In the genomic region with DNA sequence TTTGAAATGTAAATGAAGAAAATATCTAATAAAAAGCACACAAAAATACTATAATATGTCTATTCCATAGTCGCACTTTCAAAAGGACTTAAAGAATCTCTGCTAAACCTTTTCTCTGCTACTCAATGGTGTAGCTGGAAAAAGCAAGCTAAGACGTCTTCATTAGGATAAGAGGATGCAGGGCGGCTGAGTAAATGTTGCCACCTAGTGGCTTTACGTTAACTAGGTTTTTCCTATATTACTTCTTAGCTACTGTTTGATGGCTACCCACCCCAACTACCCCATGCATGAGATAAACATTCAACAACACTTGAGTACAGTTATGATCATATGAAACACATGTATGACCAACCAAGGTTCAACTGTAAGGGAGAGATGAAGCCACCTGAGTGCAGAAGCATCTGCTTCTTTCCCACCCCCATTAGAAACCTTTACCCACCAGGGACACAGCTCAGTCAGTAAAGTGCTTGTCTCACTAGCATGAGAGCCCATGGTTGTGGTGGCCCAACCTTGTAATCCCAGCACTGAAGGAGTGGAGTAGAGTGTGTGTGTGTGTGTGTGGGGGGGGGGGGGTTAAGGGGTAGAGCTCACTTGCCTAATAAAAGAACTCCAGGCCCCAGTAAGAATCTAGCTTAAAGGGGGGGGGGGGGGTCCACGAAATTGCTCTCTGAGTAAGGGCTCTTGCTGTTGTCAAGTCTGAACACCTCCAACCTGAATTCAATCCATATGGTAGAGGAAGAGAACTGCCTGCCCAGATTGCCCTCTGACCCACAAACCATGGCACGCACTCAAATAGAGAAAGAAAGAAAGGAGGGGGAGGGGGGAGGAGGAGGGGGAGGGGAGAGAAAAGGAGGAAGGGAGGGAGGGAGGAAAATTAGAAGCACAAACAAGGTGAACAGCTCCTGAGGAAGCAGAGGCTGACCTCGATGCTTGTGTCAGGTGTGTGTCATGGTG, we compare ENCODE assay signal across 7 mouse cellular contexts. TPM values are rescaled to one million over a fixed set of nuclear protein-coding genes. Genes with fewer than 3 reads are reported as not detected.
A peak's percentile ranks its signal among the peaks of the same experiment; 100 is the strongest.
DNase-seq lines count a peak whose midpoint lies in the region; ATAC-seq and TF ChIP-seq lines count a peak whose summit lies in the region.

No protein-coding gene starts in this region.

- H3K4me1 ChIP-seq in MEL (ENCODE audit: control insufficient read depth in 1 of 2, insufficient read depth in 2 of 2, low read length in 2 of 2) = peaks cover 0 to 4% of the 10 kb centered on the region in 2 experiments; a peak in 1 of 4 replicates
- H3K4me1 ChIP-seq in midbrain, embryonic 13.5 days (replicated peaks) = no peaks in the 10 kb centered on the region

- peak; percentile 81 for TF ChIP-seq RAD21 in MEL (IDR thresholded peaks at IDR 0.05; ENCODE audit: low read depth, low read length)

- no peak overlapping the region for H3K4me3 ChIP-seq in MEL (ENCODE audit: control insufficient read depth in 1 of 2, insufficient read depth in 1 of 2, low read depth in 2 of 2, low read length in 2 of 2)
- no peak overlapping the region for H3K4me3 ChIP-seq in midbrain, embryonic 13.5 days (replicated peaks)

- H3K9ac ChIP-seq in MEL (ENCODE audit: control insufficient read depth, low read depth, low read length, poor library complexity, severe bottlenecking) = no peak overlapping the region
- no peak overlapping the region for H3K9ac ChIP-seq in midbrain, embryonic 13.5 days (replicated peaks)

- H3K36me3 ChIP-seq in MEL (ENCODE audit: control insufficient read depth in 1 of 2, insufficient read depth in 2 of 2, low read length in 2 of 2) = peaks cover 2 to 3% of the 10 kb centered on the region in 2 experiments
- peaks cover 5% of the 10 kb centered on the region; the same call in 1 of the 2 replicates for H3K36me3 ChIP-seq in midbrain, embryonic 13.5 days

- ATAC-seq in common myeloid progenitor, adult 5-6 weeks (replicated peaks; ENCODE audit: low read depth, poor library complexity, severe bottlenecking) = peak; percentile 56; the same call in 1 of the 2 replicates
- ATAC-seq in midbrain, embryonic 13.5 days = peak; percentile 73

- no peak overlapping the region for H3K4me2 ChIP-seq in midbrain, embryonic 13.5 days (replicated peaks)

- TF ChIP-seq POLR2A in MEL (IDR thresholded peaks at IDR 0.05; ENCODE audit: control insufficient read depth in 1 of 2, insufficient read depth in 1 of 2, low read depth in 1 of 2, low read length in 2 of 2, poor library complexity in 1 of 2) = no peak

- H3K27me3 ChIP-seq in MEL (ENCODE audit: control insufficient read depth in 1 of 2, insufficient read depth in 2 of 2, low read length in 2 of 2) = no peaks in the 10 kb centered on the region
- no peaks in the 10 kb centered on the region for H3K27me3 ChIP-seq in midbrain, embryonic 13.5 days

- TF ChIP-seq EP300 in MEL (IDR thresholded peaks at IDR 0.05; ENCODE audit: low read depth in 1 of 2, low read length in 2 of 2) = no peak

- peak; percentile 10 for DNase-seq in left cerebral cortex, postnatal 4 days
- no peak for DNase-seq in left cerebral cortex, adult 8-10 months (ENCODE audit: low spot score in 2 of 2)
- DNase-seq in MEL (ENCODE audit: low read depth, low spot score) = peak; percentile 68
- no peak for DNase-seq in spleen, postnatal 4 days (ENCODE audit: low spot score in 2 of 2)
- DNase-seq in gastrocnemius, postnatal 14 days = no peak

- TF ChIP-seq CTCF in MEL (IDR thresholded peaks at IDR 0.05 in 2 of 3, conservative IDR thresholded peaks at IDR 0.05 in 1 of 3; ENCODE audit: control insufficient read depth in 1 of 3, insufficient read depth in 1 of 3, low read depth in 2 of 3, low read length in 3 of 3, poor library complexity in 1 of 3, severe bottlenecking in 1 of 3) = peak; percentile 45 to 83 (median 47)

- no peak overlapping the region for H3K27ac ChIP-seq in MEL (ENCODE audit: control insufficient read depth, low read depth, low read length)
- no peak overlapping the region for H3K27ac ChIP-seq in midbrain, embryonic 13.5 days

- H3K9me3 ChIP-seq in MEL (replicated peaks; ENCODE audit: insufficient read depth, low read length) = no peaks in the 10 kb centered on the region
- no peaks in the 10 kb centered on the region for H3K9me3 ChIP-seq in midbrain, embryonic 13.5 days

- H3K79me2 ChIP-seq in MEL (ENCODE audit: control insufficient read depth, insufficient read depth, low read length, poor library complexity) = peaks cover 8% of the 10 kb centered on the region

- intact Hi-C loops in left cerebral cortex, postnatal 4 days (cut with DNase I) = loop anchor here (10.0 kb wide), 1 partner anchor 387 kb away; no protein-coding TSS in a partner anchor
- intact Hi-C loops in gastrocnemius, postnatal 14 days (cut with DNase I; ENCODE audit: low total_unique reads) = loop anchor here (10.0 kb wide), 2 partner anchors 77 to 327 kb away; partner anchors contain the start of gene Cabp7

- 49% methylated on average over 7 of the region's 7 CpGs for WGBS in midbrain, embryonic 13.5 days

TF ChIP-seq in MEL, 35 proteins besides CTCF, POLR2A, EP300 and RAD21:
- no peak for TF ChIP-seq GABPA (IDR thresholded peaks at IDR 0.05; ENCODE audit: low read depth, low read length)
- TF ChIP-seq MAX (IDR thresholded peaks at IDR 0.05; ENCODE audit: low read length) = no peak
- peak; percentile 74 for TF ChIP-seq SMC3 (IDR thresholded peaks at IDR 0.05; ENCODE audit: low read depth, low read length)
- 0 out of 2 replicates have a peak, but pooled peaks have one; percentile 17 for TF ChIP-seq HCFC1 (IDR thresholded peaks at IDR 0.05; ENCODE audit: low read depth, low read length)

RNA-seq across cellular contexts. Expression of gene Nf2, which starts 27.6 kb away (rescaled TPM):
- 100 to 1,000 TPM; 155 to 162 TPM for total RNA-seq in left cerebral cortex, postnatal 4 days (2021)
- 10 to 100 TPM; 70.7 to 72.2 (median 71.5) TPM for total RNA-seq in left cerebral cortex, adult 8-10 months (2022)
- total RNA-seq in MEL (2012; rRNA removed) = 70.3 and 73.6 TPM in 2 replicates
- 100 to 1,000 TPM in 1 of 2 experiments, 10 to 100 TPM in 1; 95.6 to 246 TPM for polyA plus RNA-seq in MEL (2012; ENCODE audit: insufficient read depth in 1 of 2, insufficient read length in 2 of 2, low read depth in 1 of 2, low replicate concordance in 2 of 2, missing spikeins in 1 of 2)
- 72.8 and 88.8 TPM in 2 replicates for total RNA-seq in common myeloid progenitor, adult 5-6 weeks (2017)
- 60.1 and 61.3 TPM in 2 replicates for polyA plus RNA-seq in midbrain, embryonic 13.5 days (2015; fragmentation: Nextera tagmentation; extraction: Ambion mirVana)
- 10 to 100 TPM; 35.2 to 40.9 TPM for total RNA-seq in gastrocnemius, postnatal 14 days (2021)

RNA-seq across cellular contexts. Expression of gene Nipsnap1, which starts 52.0 kb away (rescaled TPM):
- 100 to 1,000 TPM; 102 TPM for total RNA-seq in left cerebral cortex, postnatal 4 days (2021)
- 100 to 1,000 TPM in 2 of 4 experiments, 10 to 100 TPM in 2; 85.0 to 108 (median 97.1) TPM for total RNA-seq in left cerebral cortex, adult 8-10 months (2022)
- total RNA-seq in MEL (2012; rRNA removed) = 13.7 and 14.9 TPM in 2 replicates
- 10 to 100 TPM in 1 of 2 experiments, not detected in 1; 22.9 TPM for polyA plus RNA-seq in MEL (2012; ENCODE audit: insufficient read depth in 1 of 2, insufficient read length in 2 of 2, low read depth in 1 of 2, low replicate concordance in 2 of 2, missing spikeins in 1 of 2)
- total RNA-seq in common myeloid progenitor, adult 5-6 weeks (2017) = 18.0 and 18.3 TPM in 2 replicates
- 139 and 142 TPM in 2 replicates for polyA plus RNA-seq in midbrain, embryonic 13.5 days (2015; fragmentation: Nextera tagmentation; extraction: Ambion mirVana)
- under 1 TPM; 0.84 to 0.90 TPM for total RNA-seq in gastrocnemius, postnatal 14 days (2021)

Comparison
In these comparisons a context has a peak if more than half of its experiments do, and no peak if none do; other contexts are left out.
1. DNase-seq: peak in left cerebral cortex, postnatal 4 days (single experiment) and MEL (single experiment); none in left cerebral cortex, adult 8-10 months (0 of 2), spleen, postnatal 4 days (0 of 2) and gastrocnemius, postnatal 14 days (single experiment).